Mouse (Mus musculus): Measurements from ENCODE around the gene 4930562C15Rik.

DNA sequence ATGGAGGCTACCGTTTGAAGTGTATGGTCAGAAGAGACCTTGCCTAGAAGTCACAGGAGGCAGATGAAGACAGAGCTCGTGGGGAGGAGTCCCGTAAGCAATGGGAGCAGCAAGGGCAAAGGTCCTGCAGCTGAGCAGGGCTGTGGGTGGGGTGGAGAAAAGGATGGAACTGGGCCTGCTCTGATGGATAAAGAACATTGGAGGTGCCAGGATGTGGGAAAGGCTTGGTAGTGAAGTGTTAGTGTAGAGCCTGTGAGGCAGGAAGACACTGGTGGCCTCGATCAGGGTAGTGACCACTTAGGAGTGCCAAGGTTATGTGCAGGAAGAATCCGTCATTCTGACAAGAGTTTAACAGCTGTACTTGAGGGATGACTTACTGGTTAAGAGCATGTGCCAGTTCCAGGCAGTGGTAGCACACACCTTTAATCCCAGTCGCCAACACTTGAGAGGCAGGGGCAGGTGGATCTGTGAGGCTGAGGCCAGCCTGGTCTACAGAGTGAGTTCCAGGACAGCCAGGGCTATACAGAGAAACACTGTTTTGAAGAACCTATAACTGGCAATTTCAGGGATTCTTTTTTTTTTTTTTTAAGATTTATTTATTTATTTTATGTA, 68.4 kb downstream of the 4930562C15Rik start:
- TF ChIP-seq MYOG (IDR thresholded peaks at IDR 0.05; ENCODE audit: control insufficient read depth, extremely low read depth, insufficient read length) (no peak), CTCF (IDR thresholded peaks at IDR 0.05; ENCODE audit: control insufficient read depth, insufficient read depth, insufficient read length) (no peak), CEBPB (IDR thresholded peaks at IDR 0.05; ENCODE audit: low read depth) (no peak), MYOD1 (IDR thresholded peaks at IDR 0.05; ENCODE audit: control insufficient read depth, insufficient read length, low read depth) (peak; percentile 72), FOSL1 (IDR thresholded peaks at IDR 0.05; ENCODE audit: insufficient read depth, low read length, poor library complexity, severe bottlenecking) (no peak), MAX (IDR thresholded peaks at IDR 0.05) (no peak)

Measured in C2C12 (cell line).